Mouse (Mus musculus) spleen, postnatal 14 days (tissue): Measurements from ENCODE around the gene Nt5c2.

Source experiments
- DNase-seq, 2 experiments: peaks; one replicate each; pipeline ENCODE4 v3.0.0; 2021 to 2022; ENCODE audit warnings: low spot score in 2 of 2

Gene Nt5c2

DNA sequence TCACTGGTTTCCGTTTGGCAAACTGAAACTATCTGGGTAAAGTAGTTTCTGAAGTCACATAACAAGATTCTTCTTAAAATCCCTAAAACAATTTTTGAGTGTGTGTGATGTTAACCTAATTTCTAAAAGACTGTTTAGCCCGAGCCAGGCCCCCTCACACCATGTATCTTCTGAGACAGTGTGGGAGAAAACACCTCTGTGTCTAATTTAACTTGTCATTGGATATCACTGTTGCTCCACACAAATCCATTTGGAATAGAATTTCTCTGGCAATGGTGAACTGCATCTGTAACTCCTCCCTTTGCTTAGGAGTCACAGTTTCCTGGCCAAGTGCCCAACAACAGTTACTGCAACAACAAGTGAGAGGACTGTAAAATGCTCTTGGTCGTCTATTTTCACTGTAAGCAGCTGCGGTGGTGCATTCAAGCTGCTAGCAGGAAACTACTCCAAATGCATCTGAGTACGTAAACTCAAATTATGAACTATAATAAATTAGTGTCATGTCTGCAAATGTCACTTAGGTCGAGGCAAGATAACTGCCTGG lies 85.8 kb downstream of the Nt5c2 start:
- DNase-seq = no peak

GRCm38 (mm10) chr19:46928136-46928535 lies 86.8 kb downstream of the Nt5c2 start:
- DNase-seq = no peak

- DNase-seq = no peak
These were observed 88.0 kb downstream of the Nt5c2 start for GRCm38 (mm10) chr19:46926951-46927350.

- DNase-seq = no peak
These were observed 88.6 kb downstream of the Nt5c2 start for GRCm38 (mm10) chr19:46926357-46926756.

DNA sequence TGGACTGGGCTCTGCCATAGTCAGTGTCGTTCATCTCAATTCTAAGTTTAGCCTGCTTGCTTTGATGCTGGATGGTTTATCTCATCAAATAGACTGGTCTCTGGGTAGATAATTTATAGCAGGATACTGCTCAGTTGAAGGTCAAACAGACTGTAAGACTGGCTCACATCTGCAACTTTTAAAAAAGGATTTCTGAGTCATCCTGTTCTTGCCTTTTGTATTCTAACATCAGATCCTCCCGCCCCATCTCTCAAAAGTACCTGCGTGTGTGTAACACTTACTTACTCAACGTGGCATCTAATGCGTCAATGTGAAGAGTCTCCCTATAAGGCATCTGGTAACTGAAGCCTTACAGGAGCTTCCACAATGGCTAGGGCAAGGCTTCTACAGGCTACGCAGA lies 94.4 kb downstream of the Nt5c2 start:
- no peak for DNase-seq

DNA sequence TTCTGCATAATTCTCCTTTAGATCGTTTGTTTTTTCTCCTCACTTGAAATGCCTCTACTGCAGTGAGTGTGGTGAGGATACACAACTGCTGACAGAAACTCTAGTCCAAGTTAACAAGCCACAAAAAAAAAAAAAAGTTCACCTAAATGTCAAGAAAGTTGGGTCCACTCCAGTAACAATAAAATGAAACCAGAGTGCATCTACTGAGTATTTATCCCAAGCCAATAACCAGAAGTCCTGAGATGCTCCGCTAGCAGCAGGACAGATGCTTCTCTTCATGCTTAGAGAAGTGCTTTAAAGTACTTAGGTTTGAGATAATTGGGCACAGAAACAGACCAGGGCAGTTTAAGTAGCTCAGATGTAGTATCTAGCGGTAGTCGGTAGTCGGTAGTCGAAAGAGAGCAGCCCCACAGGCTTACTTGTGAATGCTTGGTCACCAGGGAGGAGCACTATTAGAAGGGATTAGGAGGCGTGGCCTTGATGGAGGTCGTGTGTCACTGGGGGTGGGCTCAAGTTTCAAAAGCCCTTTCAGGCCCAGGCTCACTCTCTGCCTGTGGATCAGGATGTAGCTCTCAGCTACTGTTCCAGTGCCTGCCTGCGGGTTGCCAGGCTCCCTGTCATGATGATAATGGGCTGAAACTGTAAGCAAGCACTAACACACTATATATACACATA lies 99.4 kb downstream of the Nt5c2 start:
- DNase-seq = no peak

DNA sequence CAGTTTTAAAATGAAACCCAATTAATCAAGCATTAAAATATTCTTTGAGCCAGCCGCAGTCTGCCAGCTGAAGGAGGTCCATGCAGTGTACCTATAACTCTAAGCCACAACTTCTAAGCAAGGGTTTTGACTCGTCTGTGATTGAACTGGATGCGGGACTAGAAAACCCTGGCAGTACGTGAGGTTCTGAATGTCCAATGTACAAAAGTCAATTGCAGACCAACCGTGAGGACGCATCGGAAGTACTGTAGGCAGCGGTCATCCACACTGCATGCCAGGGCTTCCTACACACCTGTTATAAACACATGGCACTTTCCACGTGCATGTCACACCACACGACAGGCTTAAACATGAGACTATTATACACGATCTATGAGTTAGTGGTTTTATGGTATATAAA lies 101.3 kb downstream of the Nt5c2 start:
- DNase-seq = no peak

GRCm38 (mm10) chr19:46911492-46911891 lies 103.5 kb downstream of the Nt5c2 start:
- no peak for DNase-seq

- DNase-seq = no peak
These were observed 106.0 kb downstream of the Nt5c2 start for GRCm38 (mm10) chr19:46908977-46909376.

DNA sequence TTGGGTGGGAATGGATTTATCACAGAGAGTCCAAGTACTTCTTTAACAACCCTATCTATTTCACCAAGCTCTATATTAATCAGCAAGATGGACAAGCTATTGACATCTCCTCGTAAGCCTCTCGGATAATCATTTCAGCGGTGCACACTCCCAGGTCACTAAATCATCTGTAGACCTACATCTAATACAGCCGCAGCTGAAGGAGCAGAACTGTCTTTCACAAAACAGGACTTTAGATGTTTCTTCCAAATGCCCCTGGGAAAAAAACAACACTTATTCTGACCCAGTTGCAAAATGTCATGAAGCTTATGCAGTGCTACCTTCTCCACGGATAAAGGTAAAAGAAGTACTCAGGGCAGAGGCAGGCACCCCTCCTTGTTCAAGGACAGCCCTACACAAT lies 106.7 kb downstream of the Nt5c2 start:
- DNase-seq = no peak

- no peak for DNase-seq
These were observed 109.0 kb downstream of the Nt5c2 start for GRCm38 (mm10) chr19:46905971-46906370.

DNA sequence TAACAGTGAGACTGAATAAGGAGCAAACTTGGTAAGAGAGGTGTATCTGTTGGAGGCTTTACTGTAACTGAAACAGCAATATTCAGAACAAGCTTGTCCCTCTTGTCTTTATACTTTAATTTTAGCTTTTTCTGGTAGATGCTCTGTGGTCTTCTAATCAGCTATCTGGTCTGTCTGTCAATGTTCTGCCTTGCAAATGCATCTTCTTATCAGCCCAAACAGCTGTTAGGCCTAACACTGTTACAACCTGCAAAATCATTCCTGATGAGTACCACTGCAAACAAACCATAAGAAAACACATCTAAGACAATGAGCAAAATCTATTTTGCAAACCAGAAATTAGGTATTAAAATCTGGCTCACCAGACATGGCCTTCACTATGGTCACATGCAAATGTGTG lies 109.6 kb downstream of the Nt5c2 start:
- DNase-seq = no peak

GRCm38 (mm10) chr19:46904907-46905306 lies 110.0 kb downstream of the Nt5c2 start:
- DNase-seq = no peak

- no peak for DNase-seq
These were observed 111.6 kb downstream of the Nt5c2 start for GRCm38 (mm10) chr19:46903379-46903778.

GRCm38 (mm10) chr19:46901323-46901722 lies 113.6 kb downstream of the Nt5c2 start:
- no peak for DNase-seq

GRCm38 (mm10) chr19:46900786-46901185 lies 114.2 kb downstream of the Nt5c2 start:
- no peak for DNase-seq

GRCm38 (mm10) chr19:46899871-46900270 lies 115.1 kb downstream of the Nt5c2 start:
- DNase-seq = no peak

GRCm38 (mm10) chr19:46899306-46899705 lies 115.6 kb downstream of the Nt5c2 start:
- no peak for DNase-seq

GRCm38 (mm10) chr19:46898222-46898621 lies 116.7 kb downstream of the Nt5c2 start:
- no peak for DNase-seq

- no peak for DNase-seq
These were observed 117.8 kb downstream of the Nt5c2 start for GRCm38 (mm10) chr19:46897135-46897534.

DNA sequence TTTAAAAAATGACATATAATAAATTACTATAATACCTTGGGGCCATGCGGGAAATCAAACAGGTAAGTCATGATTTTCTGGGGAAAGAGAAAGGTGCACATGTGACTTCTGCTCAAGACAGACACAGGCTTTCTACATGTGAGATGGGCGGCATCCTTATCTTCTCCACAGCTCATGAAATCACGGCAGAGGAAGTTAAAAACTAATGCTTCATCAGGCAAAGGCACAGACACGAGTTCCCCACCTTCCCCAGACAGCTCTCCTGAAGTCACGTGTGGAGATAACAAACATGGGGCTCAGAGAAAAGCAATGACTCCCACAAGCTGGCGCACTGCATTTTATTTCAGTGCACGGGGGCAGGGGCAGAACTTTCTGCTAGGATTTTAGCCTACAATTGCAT lies 121.5 kb downstream of the Nt5c2 start:
- DNase-seq = no peak

DNA sequence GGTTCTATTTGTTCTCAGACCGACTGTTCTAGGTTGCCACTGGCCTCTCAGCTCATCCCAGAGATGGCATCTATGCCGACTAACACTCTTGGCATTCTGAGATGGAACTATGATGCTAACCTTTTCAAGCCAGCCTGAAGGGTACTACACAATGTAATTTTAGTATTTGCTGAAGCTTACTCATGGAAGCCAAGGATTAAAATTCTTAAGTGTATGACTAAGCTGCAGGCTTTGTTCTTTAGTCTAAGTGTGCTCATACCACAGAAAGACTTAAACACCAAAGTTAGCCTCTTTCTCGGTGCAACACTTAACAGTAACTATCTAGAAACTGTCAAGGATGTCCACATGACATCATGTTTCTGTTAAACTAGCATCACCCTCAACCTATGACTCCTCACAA lies 122.1 kb downstream of the Nt5c2 start:
- no peak for DNase-seq

DNA sequence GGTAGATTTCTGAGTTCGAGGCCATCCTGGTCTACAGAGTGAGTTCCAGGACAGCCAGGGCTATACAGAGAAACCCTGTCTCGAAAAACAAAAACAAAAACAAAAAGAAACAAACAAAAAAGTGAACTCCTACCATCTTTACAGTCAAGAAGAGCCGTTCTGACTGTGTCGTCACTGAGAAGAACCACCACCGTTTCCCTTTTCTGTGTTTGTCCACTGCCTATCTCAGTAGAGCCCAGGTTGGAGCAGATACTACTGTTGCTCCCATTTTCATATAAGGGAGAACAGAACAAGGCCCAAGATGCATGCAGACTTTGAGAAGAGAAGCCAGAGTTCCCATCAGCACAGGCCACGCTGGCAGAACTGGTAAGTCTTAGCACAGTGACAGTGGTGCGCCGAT lies 124.3 kb downstream of the Nt5c2 start:
- no peak for DNase-seq

GRCm38 (mm10) chr19:46889666-46890065 lies 125.3 kb downstream of the Nt5c2 start:
- DNase-seq = no peak
